Mouse (Mus musculus) layer of hippocampus, postnatal 10 days (tissue): ENCODE measurements around the gene Tnpo3. TPM values are rescaled to one million over a fixed set of nuclear protein-coding genes. Genes with fewer than 3 reads are reported as not detected.

ENCODE experiments used
- DNase-seq, 2 experiments: peaks; one replicate each; pipeline ENCODE4 v3.0.0; 2021; ENCODE audit warnings: low spot score in 2 of 2
- long read RNA-seq: library from polyadenylated mRNA; stranded (forward); transcript quantifications from one replicate; pipeline ENCODE4 v2.0.0, GENCODE M21; 2023
- total RNA-seq, 2 experiments: library from RNA; stranded (reverse); gene quantifications; 2 replicates each; pipeline ENCODE4 v1.2.3; 2021

Tnpo3 gene
- total RNA-seq = 10 to 100 TPM; 71.5 to 72.2 TPM
- long read RNA-seq, full-length matches to known transcripts = 14 of 25 reads
- long read RNA-seq, partial matches to known transcripts = 2 of 25 reads
- long read RNA-seq, other reads (novel, unspliced or antisense) = 9 of 25 reads

GRCm38 (mm10) chr6:29609111-29610019 lies at the start of gene Tnpo3:
Gene Tnpo3 (minus strand): TSS chr6:29609887.
- peak; percentile 90 to 93 for DNase-seq

GRCm38 (mm10) chr6:29658626-29659475 lies 49.2 kb upstream of the Tnpo3 start:
- DNase-seq = no peak

- DNase-seq = no peak
Observed at GRCm38 (mm10) chr6:29653271-29653670, 43.6 kb upstream of the Tnpo3 start.

- no peak for DNase-seq
Observed at GRCm38 (mm10) chr6:29650170-29650549, 40.5 kb upstream of the Tnpo3 start.

GRCm38 (mm10) chr6:29649494-29650169 lies 39.9 kb upstream of the Tnpo3 start:
- DNase-seq = peak; percentile 94 to 96

- DNase-seq = no peak
Observed at GRCm38 (mm10) chr6:29641816-29642215, 32.1 kb upstream of the Tnpo3 start.

- DNase-seq = no peak
Observed at GRCm38 (mm10) chr6:29639580-29640419, 30.1 kb upstream of the Tnpo3 start.

- DNase-seq = no peak
Observed at GRCm38 (mm10) chr6:29638844-29639460, 29.3 kb upstream of the Tnpo3 start.

GRCm38 (mm10) chr6:29637397-29638373 lies 28.0 kb upstream of the Tnpo3 start:
- no peak for DNase-seq

GRCm38 (mm10) chr6:29636322-29637092 lies 26.8 kb upstream of the Tnpo3 start:
- DNase-seq = no peak

- DNase-seq = no peak
Observed at GRCm38 (mm10) chr6:29634537-29634936, 24.9 kb upstream of the Tnpo3 start.

GRCm38 (mm10) chr6:29632552-29633292 lies 23.0 kb upstream of the Tnpo3 start:
- DNase-seq = no peak

GRCm38 (mm10) chr6:29631751-29632551 lies 22.3 kb upstream of the Tnpo3 start:
- no peak for DNase-seq

- no peak for DNase-seq
Observed at GRCm38 (mm10) chr6:29630216-29630615, 20.5 kb upstream of the Tnpo3 start.

- no peak for DNase-seq
Observed at GRCm38 (mm10) chr6:29627756-29628155, 18.1 kb upstream of the Tnpo3 start.

GRCm38 (mm10) chr6:29623857-29624256 lies 14.2 kb upstream of the Tnpo3 start:
- DNase-seq = no peak
